Mouse (Mus musculus): ENCODE measurements around the gene Snx9.

The Snx9 gene

DNA sequence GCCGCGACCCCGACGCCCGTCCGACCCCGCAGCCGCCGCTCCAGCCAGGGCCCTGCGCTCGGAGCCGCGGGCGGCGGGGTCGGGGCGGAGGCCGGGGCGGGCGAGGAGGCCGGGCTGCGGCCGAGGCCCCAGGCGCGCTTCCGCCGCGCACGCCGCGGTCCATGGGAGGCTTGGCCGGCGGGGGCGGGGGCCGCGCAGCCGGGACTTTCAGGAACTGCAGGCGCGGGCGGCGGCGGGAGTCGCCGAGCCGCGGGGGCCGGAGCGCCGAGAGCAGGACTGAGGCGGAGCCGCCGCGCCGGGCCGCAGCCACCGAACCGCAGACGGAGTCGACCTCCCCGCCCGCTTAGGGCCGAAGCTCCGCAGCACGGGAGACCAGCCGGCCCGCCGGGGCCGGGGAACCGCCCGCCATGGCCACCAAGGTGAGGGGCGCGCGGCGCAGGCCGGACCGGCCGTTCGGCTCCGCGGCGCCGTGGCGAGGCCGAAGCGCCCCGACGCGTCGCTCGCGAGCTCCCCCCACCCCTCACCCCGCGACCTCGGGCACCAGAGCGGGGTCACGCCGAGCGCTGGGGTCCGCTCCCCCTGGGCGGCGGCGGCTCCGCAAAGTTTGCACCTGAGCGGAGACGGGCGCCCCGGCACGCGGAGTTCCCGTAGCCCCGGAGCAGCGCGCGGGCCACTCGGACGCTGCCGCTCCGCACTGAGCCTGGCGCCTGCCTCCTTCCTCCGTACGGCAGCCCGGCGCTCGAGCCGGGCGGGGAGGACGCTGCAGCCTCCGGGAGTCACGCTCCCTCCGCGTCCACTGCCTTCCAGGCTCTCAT, at the start of gene Snx9:
TSS of gene Snx9 (plus strand) at position 202 of the 815 bp plus-strand sequence.
- peak; percentile 73 to 77 for DNase-seq

- DNase-seq, result no peak
Observed at GRCm38 (mm10) chr17:5792164-5792791, 48.9 kb upstream of the Snx9 start.

- no peak for DNase-seq
Observed at GRCm38 (mm10) chr17:5793593-5793992, 47.5 kb upstream of the Snx9 start.

DNA sequence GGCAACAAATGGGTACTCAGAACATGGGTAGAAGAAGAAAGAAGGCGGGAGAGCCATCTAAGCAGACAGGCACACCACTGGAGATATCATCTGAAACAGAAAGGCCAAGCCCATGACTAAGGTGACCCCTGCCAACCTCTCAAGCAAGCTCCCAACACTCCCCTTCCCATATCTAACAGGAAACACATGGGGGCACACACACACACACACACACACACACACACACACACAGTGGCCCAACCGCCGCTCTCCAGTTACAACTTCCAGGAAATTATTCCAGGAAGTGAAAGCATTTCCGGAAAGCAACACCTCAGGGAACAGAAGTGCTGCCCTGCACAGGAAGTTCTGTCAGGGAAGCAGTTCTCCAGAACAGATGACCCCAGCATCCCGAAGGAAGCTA, 46.9 kb upstream of the Snx9 start:
- no peak for DNase-seq

DNA sequence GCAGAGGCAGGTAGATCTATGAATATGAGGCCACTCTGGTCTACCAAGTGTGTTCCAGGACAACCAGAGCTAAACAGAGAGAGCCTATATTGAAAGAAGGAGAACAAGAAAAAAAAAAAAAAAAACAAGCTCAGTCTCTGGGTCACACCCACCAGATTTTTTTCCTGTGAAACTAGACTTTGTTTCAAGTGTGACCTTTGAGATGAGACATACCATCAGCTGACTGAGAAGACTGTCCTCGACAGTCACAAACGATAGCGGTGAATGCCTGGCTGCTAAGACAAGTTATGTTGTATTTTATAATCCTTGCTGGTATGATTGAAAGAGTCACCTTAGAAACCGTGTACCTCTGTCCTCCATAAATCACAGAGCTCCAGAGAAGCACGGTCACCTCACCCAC, 45.8 kb upstream of the Snx9 start:
- no peak for DNase-seq

GRCm38 (mm10) chr17:5795878-5796277, 45.3 kb upstream of the Snx9 start:
- peak; percentile 67 to 75 for DNase-seq

- DNase-seq, result peak; percentile 43 to 53
Observed at GRCm38 (mm10) chr17:5797124-5797760, 43.9 kb upstream of the Snx9 start.

- peak; percentile 48 to 50 for DNase-seq
Observed at GRCm38 (mm10) chr17:5798221-5798801, 42.8 kb upstream of the Snx9 start.

GRCm38 (mm10) chr17:5798900-5799299, 42.2 kb upstream of the Snx9 start:
- no peak for DNase-seq

DNA sequence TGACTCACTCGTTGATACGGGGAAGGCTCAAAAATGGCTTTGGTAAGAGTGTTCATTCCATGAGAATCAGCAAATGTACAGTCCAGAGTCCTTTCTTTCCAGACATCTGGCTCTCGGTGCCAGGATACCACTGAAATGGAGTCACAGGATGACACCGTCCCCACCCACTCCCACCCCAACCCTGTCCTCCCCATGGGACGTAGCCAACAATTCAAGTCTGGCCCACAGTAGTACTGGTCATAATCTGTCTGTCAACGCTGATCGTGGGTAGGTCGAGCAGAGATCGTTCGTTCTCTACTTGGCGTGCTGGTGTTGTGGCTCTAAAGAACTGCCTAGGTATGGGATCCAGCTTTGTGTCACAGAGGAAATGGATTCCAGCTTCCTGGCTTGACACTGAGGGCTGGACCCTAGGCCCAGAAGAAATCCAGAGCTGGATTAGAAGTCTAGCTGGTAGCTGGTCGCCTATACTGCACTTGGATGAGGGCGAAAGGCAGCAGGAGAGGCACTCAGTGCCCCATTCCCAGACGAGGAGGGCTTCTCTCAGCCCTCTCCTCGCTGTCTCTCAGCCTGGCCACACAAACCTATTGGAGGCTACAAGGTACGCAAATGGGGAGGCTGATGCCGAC, 41.6 kb upstream of the Snx9 start:
- no peak for DNase-seq

- no peak for DNase-seq
Observed at GRCm38 (mm10) chr17:5800254-5800653, 40.9 kb upstream of the Snx9 start.

DNA sequence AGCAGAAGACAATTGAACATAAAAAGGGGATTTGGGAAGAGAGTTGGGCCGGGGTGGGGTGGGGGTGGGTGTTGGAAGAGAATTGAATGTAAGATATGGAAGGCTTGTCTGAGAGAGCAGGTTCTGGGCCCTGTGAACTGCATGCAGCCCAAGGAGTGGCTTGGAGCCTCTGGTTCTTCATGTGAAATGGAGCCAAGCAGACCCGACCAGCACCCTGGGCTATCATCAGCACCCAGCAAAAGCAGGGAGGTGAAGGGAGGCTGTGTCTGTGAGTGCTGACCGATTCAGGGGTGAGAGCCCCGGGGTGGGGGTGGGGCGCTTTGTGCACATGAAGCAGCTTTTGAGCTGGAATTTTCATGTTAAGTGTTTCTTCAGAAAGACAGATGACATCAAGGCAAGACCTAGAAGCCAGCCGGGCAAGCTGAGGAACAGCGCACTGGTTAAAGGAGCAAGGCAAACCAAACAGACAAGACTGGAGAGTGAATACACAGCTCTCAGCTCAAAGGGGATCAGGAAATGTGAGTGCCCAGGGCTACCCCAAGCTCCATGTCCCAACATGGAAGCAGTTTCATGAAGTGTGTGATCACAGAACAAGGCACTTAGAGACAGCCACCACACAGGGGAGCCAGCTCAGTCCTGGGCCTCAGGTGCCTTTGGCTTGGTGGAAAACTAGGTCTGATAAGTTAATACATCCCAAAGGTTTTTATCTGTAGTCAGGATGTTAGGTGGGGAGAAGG, 40.1 kb upstream of the Snx9 start:
- no peak for DNase-seq

GRCm38 (mm10) chr17:5801761-5802655, 39.1 kb upstream of the Snx9 start:
- DNase-seq, result no peak

DNA sequence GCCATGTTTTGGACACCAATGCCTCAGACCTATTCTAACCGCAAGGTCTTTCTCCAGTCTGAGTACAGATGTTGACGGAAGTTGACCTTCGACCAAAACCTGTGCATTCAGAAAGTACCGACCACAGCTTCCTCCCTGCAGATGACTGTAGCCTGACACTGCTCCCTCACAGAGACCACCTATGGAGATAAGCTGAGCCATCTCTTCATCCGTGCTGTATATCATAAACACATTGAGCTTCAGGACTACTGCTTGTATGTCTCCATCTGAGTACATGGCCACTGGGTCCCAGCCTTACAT, 38.5 kb upstream of the Snx9 start:
- DNase-seq, result no peak

GRCm38 (mm10) chr17:5803229-5804012, 37.7 kb upstream of the Snx9 start:
- no peak for DNase-seq

DNA sequence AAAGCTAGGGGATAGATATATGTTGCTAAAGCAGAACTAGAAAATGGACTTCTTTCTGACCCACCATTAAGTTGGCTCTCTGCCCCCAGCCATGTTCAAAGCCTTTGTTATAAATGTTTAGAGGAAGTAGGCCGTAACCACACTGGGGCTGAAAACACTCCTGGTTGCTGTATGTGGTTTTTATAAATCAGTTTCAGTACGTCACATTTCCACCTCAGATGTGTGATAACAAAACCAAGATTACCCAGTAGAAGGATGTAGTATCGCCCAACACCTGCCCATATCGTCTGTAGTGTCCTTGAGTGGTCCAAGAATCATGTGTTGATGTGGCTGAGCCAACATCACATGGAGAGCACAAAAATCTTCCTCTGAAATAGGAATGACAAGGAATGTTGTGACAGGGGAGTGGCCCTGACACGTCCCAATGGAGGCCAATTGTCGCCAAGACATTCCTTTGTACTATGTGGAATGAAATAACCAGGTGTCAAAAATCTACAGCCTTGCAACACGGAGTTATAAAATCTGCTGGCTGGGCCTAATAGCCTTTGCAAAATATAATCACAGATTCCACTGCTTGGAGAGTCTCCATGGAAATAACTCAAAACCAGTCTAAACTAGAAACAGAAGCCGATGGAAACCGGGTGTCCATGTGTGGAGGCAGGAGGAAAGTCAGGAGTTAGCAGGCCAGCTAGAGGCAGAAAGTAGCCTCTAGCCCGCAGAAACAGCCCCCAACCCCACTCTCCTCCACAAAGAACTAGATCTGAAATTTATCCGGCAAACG, 36.6 kb upstream of the Snx9 start:
- no peak for DNase-seq

DNA sequence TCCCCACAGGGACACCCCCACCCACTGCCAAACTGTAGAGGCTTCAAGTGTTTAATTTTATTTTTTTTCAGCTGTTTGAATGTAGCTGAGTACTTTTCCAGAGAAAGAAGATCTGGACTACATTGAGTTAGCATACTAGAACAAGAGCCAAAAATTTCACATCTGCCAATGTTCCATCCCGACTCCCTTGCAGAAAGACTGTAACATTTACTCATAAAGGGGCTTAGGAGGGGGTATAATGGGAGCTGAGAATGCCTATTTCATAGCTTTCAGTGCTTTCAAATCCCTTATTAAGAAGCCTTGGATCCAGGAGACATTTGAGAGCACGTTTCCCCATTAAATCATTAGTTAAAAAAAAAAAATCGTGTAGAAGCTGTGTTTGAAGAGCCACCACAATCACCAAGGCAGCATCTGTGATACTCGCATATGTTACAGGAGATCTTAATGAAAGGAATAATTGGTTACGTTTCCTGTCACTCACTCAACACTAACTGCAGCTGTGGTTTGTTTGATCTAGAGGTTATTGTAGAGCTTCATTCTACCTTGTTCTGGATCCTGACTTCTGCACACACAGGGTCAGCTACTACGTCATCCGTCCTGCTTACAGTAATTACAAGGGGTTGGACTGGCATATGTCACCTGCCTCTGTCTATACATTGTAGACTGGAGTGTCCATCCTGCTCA, 35.8 kb upstream of the Snx9 start:
- DNase-seq, result no peak

DNA sequence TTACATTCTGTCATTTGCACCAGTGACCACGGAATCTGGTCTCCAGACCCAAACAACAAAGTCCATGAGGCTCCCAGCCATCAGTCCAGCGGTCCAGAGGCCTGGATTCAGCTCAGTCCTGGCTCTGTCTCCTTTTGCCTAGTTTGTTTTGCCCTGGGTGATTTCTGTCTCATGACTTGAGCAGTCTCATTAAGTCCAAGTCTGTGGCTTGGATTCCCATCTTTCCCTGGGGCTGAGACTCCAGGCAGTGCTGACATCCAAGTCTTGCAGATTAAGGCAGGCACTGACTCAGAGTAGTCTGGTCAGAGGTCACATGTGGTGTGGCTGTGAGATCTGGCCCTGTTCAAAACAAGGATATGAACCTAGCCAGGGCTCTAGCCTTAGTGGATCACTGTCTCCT, 35.2 kb upstream of the Snx9 start:
- no peak for DNase-seq

DNA sequence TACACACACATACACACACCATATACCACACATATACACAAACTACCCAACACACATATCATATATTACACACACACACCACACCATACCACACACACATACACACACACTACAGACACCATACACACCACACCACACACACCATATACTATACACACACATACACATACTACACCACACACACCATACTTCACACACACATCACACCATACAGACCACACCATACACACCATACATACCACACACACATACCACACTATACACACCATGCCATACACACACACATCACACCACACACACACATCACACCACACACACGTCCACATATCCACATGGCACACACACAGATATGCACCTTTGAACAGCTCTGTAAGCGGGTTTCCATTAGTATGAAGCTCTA, 34.3 kb upstream of the Snx9 start:
- no peak for DNase-seq

All from cerebellum, postnatal 36 days (tissue).